18 mouse cellular contexts compared by ENCODE assay signal in genomic region chr14:103539796-103540195, GRCm38 (mm10). TPM values are rescaled to one million over a fixed set of nuclear protein-coding genes. Genes with fewer than 3 reads are reported as not detected.
DNase-seq lines count a peak whose midpoint lies in the region; ATAC-seq and TF ChIP-seq lines count a peak whose summit lies in the region.
"Had no signal": no experiment of that assay in that cellular context is flagged by ENCODE, and none has a peak within 500 bp of the region (broad histone marks: within the 10 kb centered on the region; RNA-seq: fewer than 3 reads in every experiment).

No protein-coding gene starts in this region.

- no peaks in the 10 kb centered on the region for H3K4me1 ChIP-seq in intestine, postnatal 0 days (replicated peaks; ENCODE audit: control insufficient read depth, insufficient read depth, low read length)
- no peaks in the 10 kb centered on the region for H3K4me1 ChIP-seq in intestine, embryonic 16.5 days (ENCODE audit: control insufficient read depth, insufficient read depth, low read length)
- H3K4me1 ChIP-seq: limb, embryonic 15.5 days had no signal

- H3K9me3 ChIP-seq in intestine, postnatal 0 days (ENCODE audit: control insufficient read depth) = no peaks in the 10 kb centered on the region
- H3K9me3 ChIP-seq in intestine, embryonic 16.5 days (ENCODE audit: control insufficient read depth, low read length) = peaks cover 3% of the 10 kb centered on the region; the same call in 1 of the 2 replicates
- H3K9me3 ChIP-seq: G1E; hindbrain, embryonic 13.5 days; limb, embryonic 15.5 days had no signal

- H3K4me2 ChIP-seq in intestine, postnatal 0 days (replicated peaks; ENCODE audit: low read depth) = no peak overlapping the region
- H3K4me2 ChIP-seq in intestine, embryonic 16.5 days (ENCODE audit: low read depth, low read length) = no peak overlapping the region
- H3K4me2 ChIP-seq: hindbrain, embryonic 13.5 days; limb, embryonic 15.5 days; lung, embryonic 14.5 days had no signal

- WGBS in intestine, postnatal 0 days = 62% methylated on average over 4 of the region's 4 CpGs
- 62% methylated on average over 4 of the region's 4 CpGs for WGBS in intestine, embryonic 16.5 days

- no peaks in the 10 kb centered on the region for H3K27me3 ChIP-seq in intestine, postnatal 0 days (replicated peaks; ENCODE audit: control insufficient read depth, insufficient read depth, low read length)
- no peaks in the 10 kb centered on the region for H3K27me3 ChIP-seq in intestine, embryonic 16.5 days (replicated peaks; ENCODE audit: control insufficient read depth, insufficient read depth, low read length)
- H3K27me3 ChIP-seq: hindbrain, embryonic 13.5 days; limb, embryonic 15.5 days had no signal

- TF ChIP-seq CTCF in intestine, postnatal 0 days (IDR thresholded peaks at IDR 0.05; ENCODE audit: low read depth) = 0 out of 2 replicates have a peak, but pooled peaks have one; percentile 24

- no peak overlapping the region for H3K4me3 ChIP-seq in intestine, postnatal 0 days (ENCODE audit: low read depth, low read length)
- H3K4me3 ChIP-seq in intestine, embryonic 16.5 days (ENCODE audit: low read length) = no peak overlapping the region
- H3K4me3 ChIP-seq: gastrocnemius, adult 2 months; heart, adult 2 months; hindbrain, embryonic 13.5 days; limb, embryonic 15.5 days had no signal

- no peak overlapping the region for H3K27ac ChIP-seq in intestine, postnatal 0 days (ENCODE audit: low read depth, low read length)
- H3K27ac ChIP-seq in intestine, embryonic 16.5 days (ENCODE audit: low read length) = no peak overlapping the region
- H3K27ac ChIP-seq: gastrocnemius, adult 2 months; heart, adult 2 months; hindbrain, embryonic 13.5 days; limb, embryonic 15.5 days had no signal

- no peaks in the 10 kb centered on the region for H3K36me3 ChIP-seq in intestine, postnatal 0 days (ENCODE audit: control insufficient read depth, insufficient read depth)
- no peaks in the 10 kb centered on the region for H3K36me3 ChIP-seq in intestine, embryonic 16.5 days (ENCODE audit: control insufficient read depth, insufficient read depth, low read length)
- H3K36me3 ChIP-seq: G1E; hindbrain, embryonic 13.5 days; limb, embryonic 15.5 days had no signal

- no peak for ATAC-seq in intestine, postnatal 0 days
- no peak for ATAC-seq in intestine, embryonic 16.5 days
- ATAC-seq: forebrain, embryonic 14.5 days had no signal

- no peak overlapping the region for H3K9ac ChIP-seq in intestine, postnatal 0 days (ENCODE audit: low read depth, low read length)
- no peak overlapping the region for H3K9ac ChIP-seq in intestine, embryonic 16.5 days (ENCODE audit: low read depth, low read length)
- H3K9ac ChIP-seq: hindbrain, embryonic 13.5 days; limb, embryonic 15.5 days; lung, embryonic 14.5 days had no signal

- peak; percentile 14 for DNase-seq in thymus, postnatal 0 days (ENCODE audit: low spot score)
- DNase-seq in thymus, postnatal 10 days (ENCODE audit: low spot score in 2 of 2) = no peak
- DNase-seq in ZHBTc4 (ENCODE audit: low read depth, low spot score) = peak; percentile 96
- peak; percentile 38 for DNase-seq in thymus, postnatal 4 days
- DNase-seq in frontal cortex, postnatal 25 days (ENCODE audit: low spot score in 2 of 2) = no peak
- DNase-seq in urinary bladder, postnatal 14 days (ENCODE audit: low spot score) = no peak
- DNase-seq: adrenal gland, postnatal 14 days; cerebellum, adult 9-10 months; gastrocnemius, adult 2 months; heart, adult 2 months; kidney, adult 18-20 months; lung, embryonic 14.5 days had no signal

RNA-seq across cellular contexts. Expression of gene Scel, which starts 26.7 kb away (rescaled TPM):
- 0.48 and 0.59 TPM in 2 replicates for polyA plus RNA-seq in intestine, postnatal 0 days (2015; fragmentation: Nextera tagmentation; extraction: Ambion mirVana)
- 1.2 and 1.3 TPM in 2 replicates for polyA plus RNA-seq in intestine, embryonic 16.5 days (2015; fragmentation: Nextera tagmentation; extraction: Ambion mirVana)
- polyA plus RNA-seq in thymus, postnatal 0 days (2015; fragmentation: Nextera tagmentation; extraction: Ambion mirVana) = 0.26 and 0.60 TPM in 2 replicates
- polyA plus RNA-seq: G1E had no signal

Comparison
In these comparisons a context has a peak if more than half of its experiments do, and no peak if none do; other contexts are left out.
1. DNase-seq: peak in thymus, postnatal 0 days (single experiment), ZHBTc4 (single experiment) and thymus, postnatal 4 days (single experiment); none in thymus, postnatal 10 days (0 of 2), frontal cortex, postnatal 25 days (0 of 2) and urinary bladder, postnatal 14 days (single experiment).